Mouse (Mus musculus) intestine, embryonic 14.5 days (tissue): Measurements from ENCODE around the gene Naa20. TPM values are rescaled to one million over a fixed set of nuclear protein-coding genes. Genes with fewer than 3 reads are reported as not detected.
"Not testable (repeated sequence)": the region's sequence is repeated elsewhere in the genome, so short reads cannot be mapped to it uniquely, and the experiment has no call there.

Experiments
- ATAC-seq: fragments of 200-750 bp; cut with Nextera tagmentation; replicated peaks from 2 replicates; pipeline ENCODE4 v1.8.0; 2017; ENCODE audit warnings: low read depth, moderate number of reproducible peaks, moderate TSS enrichment, moderate library complexity; ENCODE audit not compliant: low FRiP score, low TSS enrichment
- DNase-seq: peaks from one replicate; pipeline ENCODE4 v3.0.0-alpha.2; 2018; ENCODE audit warnings: low spot score
- H3K27ac ChIP-seq: fragments of 300-500 bp; sonication (generic); 2 replicates; pipeline ENCODE4 v1.5.1; 2014; ENCODE audit warnings: low read depth, mild to moderate bottlenecking, control low read depth
- H3K27me3 ChIP-seq: fragments of 300-500 bp; sonication (generic); replicated peaks from 2 replicates; pipeline ENCODE4 v1.6.1; 2014; ENCODE audit warnings: low read length, control low read depth; ENCODE audit not compliant: control insufficient read depth, insufficient read depth
- H3K36me3 ChIP-seq: fragments of 300-500 bp; sonication (generic); 2 replicates; pipeline ENCODE4 v1.6.1; 2014; ENCODE audit warnings: low read length, control low read depth; ENCODE audit not compliant: control insufficient read depth, insufficient read depth
- H3K4me1 ChIP-seq: fragments of 300-500 bp; sonication (generic); replicated peaks from 2 replicates; pipeline ENCODE4 v1.6.1; 2014; ENCODE audit warnings: low read length, control low read depth, mixed read lengths; ENCODE audit not compliant: control insufficient read depth, insufficient read depth
- H3K4me2 ChIP-seq: fragments of 300-500 bp; sonication (generic); 2 replicates; pipeline ENCODE4 v1.6.1; 2014; ENCODE audit warnings: low read length
- H3K4me3 ChIP-seq: fragments of 300-500 bp; sonication (generic); 2 replicates; pipeline ENCODE4 v1.5.1; 2014; ENCODE audit warnings: low read depth, low read length, control low read depth, mixed read lengths
- H3K9ac ChIP-seq: fragments of 300-500 bp; sonication (generic); 2 replicates; pipeline ENCODE4 v1.6.1; 2014; ENCODE audit warnings: mild to moderate bottlenecking, low read length
- H3K9me3 ChIP-seq: fragments of 300-500 bp; sonication (generic); 2 replicates; pipeline ENCODE4 v1.6.1; 2016; ENCODE audit warnings: low read length, control low read depth; ENCODE audit not compliant: control insufficient read depth
- WGBS: fragments of 180-500 bp; shearing (Covaris S2); extraction: QIAGEN DNeasy Blood & Tissue Kit; methylation state at CpG from one replicate; pipeline ENCODE4 v1.1.7; 2014; 5-methylcytosine and 5-hydroxymethylcytosine counted together
- polyA plus RNA-seq: library from polyadenylated mRNA; unstranded; fragments of >200 nt; fragmentation: Nextera tagmentation; extraction: Ambion mirVana; gene quantifications from 2 replicates; pipeline ENCODE4 v1.2.1, GENCODE M21; 2014

The Naa20 gene
- polyA plus RNA-seq, 1 experiment from 2014 or later = 171 TPM

DNA sequence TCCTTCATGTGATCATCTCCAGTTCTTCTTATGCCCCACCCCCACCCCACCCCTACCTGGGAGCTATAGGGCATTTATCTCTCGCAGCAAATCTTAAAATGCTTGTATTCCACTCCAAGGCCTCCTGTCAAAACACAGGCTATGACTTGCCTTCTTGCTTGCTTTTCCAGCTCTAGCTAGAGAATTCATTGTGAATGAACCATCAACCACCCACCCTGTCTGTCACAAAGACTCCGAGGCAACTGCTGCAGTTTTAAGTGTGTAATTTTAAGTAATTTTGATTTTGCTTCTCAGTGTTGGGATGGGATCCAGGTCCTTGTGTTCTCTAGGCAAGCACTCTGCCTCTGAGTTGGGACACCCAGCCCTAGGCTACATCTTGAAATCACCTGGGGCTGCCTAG is 11.3 kb upstream of the Naa20 start:
- Histone ChIP-seq H3K4me2 (no peak overlapping the region), H3K27me3 (no peaks in the 10 kb centered on the region), H3K4me1 (peaks cover 21% of the 10 kb centered on the region), H3K4me3 (no peak overlapping the region), H3K27ac (no peak overlapping the region), H3K9ac (no peak overlapping the region), H3K36me3 (peaks cover 18% of the 10 kb centered on the region), H3K9me3 (no peaks in the 10 kb centered on the region)
- no peak for ATAC-seq
- WGBS = 86% methylated on average over 2 of the region's 2 CpGs
- DNase-seq = no peak

GRCm38 (mm10) chr2:145893756-145894155 is 8.1 kb upstream of the Naa20 start:
- DNase-seq (no peak), ATAC-seq (no peak)
- Histone ChIP-seq H3K4me1 (peaks cover 7% of the 10 kb centered on the region), H3K9ac (no peak overlapping the region), H3K4me2 (no peak overlapping the region), H3K27ac (no peak overlapping the region), H3K4me3 (no peak overlapping the region), H3K27me3 (no peaks in the 10 kb centered on the region), H3K36me3 (no peaks in the 10 kb centered on the region), H3K9me3 (no peaks in the 10 kb centered on the region)
- WGBS = 98% methylated on average over 6 of the region's 6 CpGs

DNA sequence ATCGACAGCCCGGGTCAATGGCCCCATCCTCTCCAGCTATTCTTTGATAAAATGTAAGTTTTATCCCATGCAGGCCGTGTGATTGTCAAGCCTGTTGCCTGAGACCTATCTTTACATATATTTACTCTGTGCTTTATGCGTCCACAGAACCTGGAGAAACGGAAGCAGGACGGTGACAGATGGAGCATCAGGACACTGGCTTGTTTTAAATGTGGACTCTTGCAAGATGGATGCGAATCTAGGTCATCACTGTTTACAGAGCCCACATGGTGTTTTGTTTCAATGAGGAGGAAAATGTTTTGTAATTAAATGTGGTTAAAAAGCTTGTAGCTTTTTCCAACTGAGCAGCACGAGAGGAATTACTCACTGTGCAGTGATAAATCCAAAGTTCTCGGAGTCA is 3.8 kb upstream of the Naa20 start:
- Histone ChIP-seq H3K27me3 (no peaks in the 10 kb centered on the region), H3K9me3 (no peaks in the 10 kb centered on the region), H3K4me3 (no peak overlapping the region), H3K4me1 (no peaks in the 10 kb centered on the region), H3K27ac (no peak overlapping the region), H3K36me3 (no peaks in the 10 kb centered on the region), H3K9ac (no peak overlapping the region), H3K4me2 (no peak overlapping the region)
- DNase-seq (no peak), ATAC-seq (no peak)
- WGBS = 48% methylated on average over 9 of the region's 9 CpGs

- WGBS = 76% methylated on average over 7 of the region's 8 CpGs
- peaks cover 13% of the 10 kb centered on the region for H3K4me1 ChIP-seq
- DNase-seq, ATAC-seq, H3K4me2 ChIP-seq, H3K36me3 ChIP-seq, H3K27ac ChIP-seq, H3K9ac ChIP-seq, H3K9me3 ChIP-seq, H3K27me3 ChIP-seq, H3K4me3 ChIP-seq: not testable (repeated sequence)
These were observed 1.6 kb upstream of the Naa20 start for GRCm38 (mm10) chr2:145900318-145900717.

GRCm38 (mm10) chr2:145903061-145903901 is 1.4 kb downstream of the Naa20 start:
- Histone ChIP-seq H3K27me3 (no peaks in the 10 kb centered on the region), H3K4me3 (peak overlapping the region; percentile 89), H3K36me3 (peaks cover 10% of the 10 kb centered on the region; the same call in 1 of the 2 replicates), H3K4me2 (peak overlapping the region; percentile 82), H3K4me1 (peaks cover 13% of the 10 kb centered on the region), H3K9ac (peak overlapping the region; percentile 92), H3K9me3 (no peaks in the 10 kb centered on the region), H3K27ac (peak overlapping the region; percentile 87)
- WGBS = under 1% methylated on average over 68 of the region's 68 CpGs
- ATAC-seq (peak; percentile 92), DNase-seq (peak; percentile 92)

GRCm38 (mm10) chr2:145903983-145904616 is 2.2 kb downstream of the Naa20 start:
- peak overlapping the region; percentile 82 for H3K4me2 ChIP-seq
- ATAC-seq (no peak), DNase-seq (no peak)
- H3K4me1 ChIP-seq = peaks cover 13% of the 10 kb centered on the region
- 0 out of 2 replicates have a peak overlapping the region, but pooled peaks have one; percentile 87 for H3K27ac ChIP-seq
- no peaks in the 10 kb centered on the region for H3K9me3 ChIP-seq
- H3K4me3 ChIP-seq = peak overlapping the region; percentile 89
- no peaks in the 10 kb centered on the region for H3K27me3 ChIP-seq
- peaks cover 18% of the 10 kb centered on the region for H3K36me3 ChIP-seq
- peak overlapping the region; percentile 92 for H3K9ac ChIP-seq
- 29% methylated on average over 12 of the region's 12 CpGs for WGBS

- no peak overlapping the region for H3K9ac ChIP-seq
- H3K27ac ChIP-seq = no peak overlapping the region
- no peaks in the 10 kb centered on the region for H3K27me3 ChIP-seq
- H3K36me3 ChIP-seq = peaks cover 28% of the 10 kb centered on the region
- no peaks in the 10 kb centered on the region for H3K9me3 ChIP-seq
- H3K4me3 ChIP-seq = no peak overlapping the region
- H3K4me1 ChIP-seq = peaks cover 13% of the 10 kb centered on the region
- no peak overlapping the region for H3K4me2 ChIP-seq
- ATAC-seq (no peak), DNase-seq (no peak)
- 76% methylated on average over 6 of the region's 6 CpGs for WGBS
These were observed 3.3 kb downstream of the Naa20 start for GRCm38 (mm10) chr2:145905156-145905555.

GRCm38 (mm10) chr2:145905884-145906283 is 4.0 kb downstream of the Naa20 start:
- not testable (repeated sequence) for H3K9ac ChIP-seq, H3K4me3 ChIP-seq, H3K27ac ChIP-seq, H3K27me3 ChIP-seq, H3K9me3 ChIP-seq, DNase-seq, ATAC-seq, H3K4me2 ChIP-seq
- 47% methylated on average over 4 of the region's 4 CpGs for WGBS
- H3K36me3 ChIP-seq = peaks cover 35% of the 10 kb centered on the region
- peaks cover 13% of the 10 kb centered on the region for H3K4me1 ChIP-seq
